Mouse (Mus musculus) embryonic fibroblast, embryonic 13.5 days (primary cell): ENCODE measurements at regions not wholly inside any gene's neighbourhood (a gene's known extent, or its start where the extent isn't known, plus 50 kb on each side); places are given as distances from the start of the nearest gene placed in this dataset.

Source experiments
- CTCF ChIP-seq: IDR thresholded peaks from 2 replicates; pipeline ENCODE4 v1.5.1; 2011; ENCODE audit warnings: mild to moderate bottlenecking, control low read depth, low read length, moderate library complexity, borderline replicate concordance; ENCODE audit not compliant: insufficient read depth
- POLR2A ChIP-seq: IDR thresholded peaks from 2 replicates; pipeline ENCODE4 v1.6.1; 2011; ENCODE audit warnings: low read depth, mild to moderate bottlenecking, control low read depth, low read length, moderate library complexity

DNA sequence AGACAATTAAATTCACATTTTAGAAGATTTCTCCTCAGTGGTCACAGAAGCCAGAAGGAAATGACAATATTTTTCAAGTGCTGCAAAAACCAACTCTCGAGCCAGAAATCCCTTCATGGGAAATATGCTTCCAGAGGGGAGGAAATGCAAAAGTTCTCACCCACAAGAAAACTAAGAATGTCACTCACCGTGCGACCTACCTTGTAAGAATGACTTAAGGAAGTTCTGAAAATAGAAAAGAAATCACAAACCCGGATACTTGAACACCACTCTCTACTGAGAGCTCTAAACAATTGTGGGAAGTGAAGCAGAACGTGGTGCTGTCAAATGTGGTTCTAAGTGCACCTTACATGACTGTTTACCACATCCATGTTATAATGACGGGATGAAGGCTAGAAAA is 284.1 kb upstream of the Igfbp3 start:
- no peak for TF ChIP-seq POLR2A
- no peak for TF ChIP-seq CTCF
